In genomic region chr1:179357111-179357510, GRCm38 (mm10) we compare ENCODE assay signal across 22 mouse cellular contexts.
A peak's percentile ranks its signal among the peaks of the same experiment; 100 is the strongest.
DNase-seq lines count a peak whose midpoint lies in the region; ATAC-seq lines count a peak whose summit lies in the region.
"Had no signal": no experiment of that assay in that cellular context is flagged by ENCODE, and none has a peak within 500 bp of the region (broad histone marks: within the 10 kb centered on the region; RNA-seq: fewer than 3 reads in every experiment).

No protein-coding gene starts in this region.

- no peak overlapping the region for H3K9ac ChIP-seq in midbrain, embryonic 11.5 days (ENCODE audit: low read length)
- H3K9ac ChIP-seq in hindbrain, embryonic 12.5 days: no peak overlapping the region
- H3K9ac ChIP-seq: embryonic facial prominence, embryonic 13.5 days; embryonic facial prominence, embryonic 15.5 days; forebrain, embryonic 12.5 days had no signal

- DNase-seq in midbrain, embryonic 11.5 days (ENCODE audit: low spot score, missing footprints): peak; percentile 69
- no peak for DNase-seq in midbrain, embryonic 10.5 days (ENCODE audit: low spot score)
- no peak for DNase-seq in thymus, postnatal 14 days
- DNase-seq: adrenal gland, adult 2 months; adrenal gland, postnatal 10 days; adrenal gland, postnatal 25 days; cerebellum, adult 11 months; cerebellum, adult 18-20 months; cerebellum, adult 8-10 months; cerebellum, adult 9-11 months; cerebellum, postnatal 14 days; cerebellum, postnatal 36 days; embryo, embryonic 11 days had no signal

- no peak overlapping the region for H3K4me2 ChIP-seq in midbrain, embryonic 11.5 days
- no peak overlapping the region for H3K4me2 ChIP-seq in hindbrain, embryonic 12.5 days (replicated peaks)
- H3K4me2 ChIP-seq: embryonic facial prominence, embryonic 13.5 days; embryonic facial prominence, embryonic 15.5 days; forebrain, embryonic 12.5 days had no signal

- no peak overlapping the region for H3K4me3 ChIP-seq in midbrain, embryonic 11.5 days (ENCODE audit: low read depth, low read length)
- H3K4me3 ChIP-seq in midbrain, embryonic 10.5 days: no peak overlapping the region
- H3K4me3 ChIP-seq in hindbrain, embryonic 12.5 days: no peak overlapping the region
- H3K4me3 ChIP-seq: embryonic facial prominence, embryonic 13.5 days; embryonic facial prominence, embryonic 15.5 days; erythroblast, embryonic 14.5 days; forebrain, embryonic 10.5 days; forebrain, embryonic 12.5 days had no signal

- no peaks in the 10 kb centered on the region for H3K4me1 ChIP-seq in midbrain, embryonic 11.5 days (ENCODE audit: control insufficient read depth, insufficient read depth, low read length)
- no peaks in the 10 kb centered on the region for H3K4me1 ChIP-seq in midbrain, embryonic 10.5 days
- H3K4me1 ChIP-seq in hindbrain, embryonic 12.5 days: no peaks in the 10 kb centered on the region
- H3K4me1 ChIP-seq: forebrain, embryonic 10.5 days; forebrain, embryonic 12.5 days had no signal

- no peaks in the 10 kb centered on the region for H3K36me3 ChIP-seq in midbrain, embryonic 11.5 days (ENCODE audit: control insufficient read depth, insufficient read depth, low read length)
- no peaks in the 10 kb centered on the region for H3K36me3 ChIP-seq in midbrain, embryonic 10.5 days
- H3K36me3 ChIP-seq in hindbrain, embryonic 12.5 days: no peaks in the 10 kb centered on the region
- H3K36me3 ChIP-seq: embryonic facial prominence, embryonic 13.5 days; embryonic facial prominence, embryonic 15.5 days; forebrain, embryonic 10.5 days; forebrain, embryonic 12.5 days had no signal

- no peak for ATAC-seq in midbrain, embryonic 11.5 days (ENCODE audit: low FRiP score)
- 0 out of 2 replicates have a peak, but pooled peaks have one; percentile 26 for ATAC-seq in granulocyte monocyte progenitor cell, adult 5-6 weeks (replicated peaks; ENCODE audit: poor library complexity, severe bottlenecking)
- ATAC-seq in hindbrain, embryonic 12.5 days (ENCODE audit: low FRiP score): no peak
- ATAC-seq: forebrain, embryonic 14.5 days; forebrain, embryonic 16.5 days had no signal

- no peaks in the 10 kb centered on the region for H3K27me3 ChIP-seq in midbrain, embryonic 11.5 days (ENCODE audit: control insufficient read depth, insufficient read depth, low read length)
- H3K27me3 ChIP-seq in midbrain, embryonic 10.5 days (ENCODE audit: low read depth, poor library complexity, severe bottlenecking): no peaks in the 10 kb centered on the region
- no peaks in the 10 kb centered on the region for H3K27me3 ChIP-seq in hindbrain, embryonic 12.5 days
- H3K27me3 ChIP-seq: embryonic facial prominence, embryonic 13.5 days; embryonic facial prominence, embryonic 15.5 days; forebrain, embryonic 12.5 days had no signal

- H3K9me3 ChIP-seq in midbrain, embryonic 11.5 days (ENCODE audit: control insufficient read depth, low read length): no peaks in the 10 kb centered on the region
- H3K9me3 ChIP-seq in midbrain, embryonic 10.5 days (replicated peaks): no peaks in the 10 kb centered on the region
- H3K9me3 ChIP-seq in hindbrain, embryonic 12.5 days (replicated peaks): no peaks in the 10 kb centered on the region
- H3K9me3 ChIP-seq: embryonic facial prominence, embryonic 13.5 days; embryonic facial prominence, embryonic 15.5 days; forebrain, embryonic 10.5 days; forebrain, embryonic 12.5 days had no signal

- H3K27ac ChIP-seq in midbrain, embryonic 11.5 days (ENCODE audit: low read depth, low read length): no peak overlapping the region
- no peak overlapping the region for H3K27ac ChIP-seq in midbrain, embryonic 10.5 days (replicated peaks)
- H3K27ac ChIP-seq in hindbrain, embryonic 12.5 days: no peak overlapping the region
- H3K27ac ChIP-seq: embryonic facial prominence, embryonic 13.5 days; embryonic facial prominence, embryonic 15.5 days; forebrain, embryonic 10.5 days; forebrain, embryonic 12.5 days had no signal

- 85% methylated on average over 2 of the region's 2 CpGs for WGBS in midbrain, embryonic 11.5 days
- 94% methylated on average over 2 of the region's 2 CpGs for WGBS in midbrain, embryonic 10.5 days
- 88% methylated on average over 2 of the region's 2 CpGs for WGBS in hindbrain, embryonic 12.5 days
